Mouse (Mus musculus) embryonic facial prominence, embryonic 13.5 days (tissue): ENCODE results near the gene Tlr12. TPM values are rescaled to one million over a fixed set of nuclear protein-coding genes. Genes with fewer than 3 reads are reported as not detected.

Experiments
- ATAC-seq: fragments of 200-750 bp; cut with Nextera tagmentation; 2 replicates; pipeline ENCODE4 v1.8.0; 2017; ENCODE audit warnings: low read depth; ENCODE audit not compliant: insufficient number of reproducible peaks, insufficient read depth, low FRiP score, low TSS enrichment
- H3K27ac ChIP-seq: fragments of 300-500 bp; sonication (generic); 2 replicates; pipeline ENCODE4 v1.5.1; 2015; ENCODE audit warnings: moderate library complexity, mild to moderate bottlenecking, inconsistent platforms
- H3K27me3 ChIP-seq: fragments of 300-500 bp; sonication (generic); 2 replicates; pipeline ENCODE4 v1.6.1; 2015; ENCODE audit warnings: mild to moderate bottlenecking, inconsistent platforms
- H3K36me3 ChIP-seq: fragments of 300-500 bp; sonication (generic); 2 replicates; pipeline ENCODE4 v1.6.1; 2015; ENCODE audit warnings: mild to moderate bottlenecking, inconsistent platforms
- H3K4me1 ChIP-seq: fragments of 300-500 bp; sonication (generic); 2 replicates; pipeline ENCODE4 v1.6.1; 2015; ENCODE audit warnings: inconsistent platforms
- H3K4me2 ChIP-seq: fragments of 300-500 bp; sonication (generic); 2 replicates; pipeline ENCODE4 v1.6.1; 2015; ENCODE audit warnings: moderate library complexity, mild to moderate bottlenecking, inconsistent platforms
- H3K4me3 ChIP-seq: fragments of 300-500 bp; sonication (generic); 2 replicates; pipeline ENCODE4 v1.5.1; 2015; ENCODE audit warnings: mild to moderate bottlenecking, inconsistent platforms
- H3K9ac ChIP-seq: fragments of 300-500 bp; sonication (generic); 2 replicates; pipeline ENCODE4 v1.6.1; 2015; ENCODE audit warnings: mild to moderate bottlenecking, inconsistent platforms
- H3K9me3 ChIP-seq: fragments of 300-500 bp; sonication (generic); 2 replicates; pipeline ENCODE4 v1.6.1; 2016; ENCODE audit warnings: inconsistent platforms
- WGBS: fragments of 180-500 bp; shearing (Covaris S2); methylation state at CpG from one replicate; pipeline ENCODE4 v1.1.7; 2015; ENCODE audit warnings: mixed read lengths; 5-methylcytosine and 5-hydroxymethylcytosine counted together
- polyA plus RNA-seq: library from polyadenylated mRNA; unstranded; fragments of >200 nt; fragmentation: Nextera tagmentation; extraction: Ambion mirVana; gene quantifications from 2 replicates; pipeline ENCODE4 v1.2.1, GENCODE M21; 2015

Gene Tlr12
- polyA plus RNA-seq, 1 experiment from 2014 or later = 1.5 TPM

DNA sequence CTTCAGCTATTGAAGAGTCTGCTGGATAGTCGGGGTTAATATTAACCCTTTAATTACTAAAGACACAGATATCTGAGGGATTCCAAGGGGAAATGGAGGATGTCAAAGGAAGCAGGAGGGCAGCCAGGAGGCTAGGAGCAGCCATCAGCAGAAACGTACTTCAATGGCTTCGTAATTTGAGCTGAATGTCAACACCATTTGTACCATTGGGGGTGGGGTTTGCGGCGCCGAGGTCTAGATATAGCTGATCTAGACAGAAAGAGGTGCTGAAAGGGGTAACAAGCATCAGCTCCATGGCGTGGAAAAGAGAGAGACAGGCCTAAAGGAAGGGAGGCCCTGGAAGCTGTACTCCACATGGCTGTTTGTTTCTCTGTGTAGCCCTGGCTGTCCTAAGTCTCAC is 28.3 kb upstream of the Tlr12 start:
- no peak for ATAC-seq
- no peaks in the 10 kb centered on the region for H3K9me3 ChIP-seq
- no peak overlapping the region for H3K4me2 ChIP-seq
- H3K4me1 ChIP-seq = peaks cover 37% of the 10 kb centered on the region
- H3K4me3 ChIP-seq = no peak overlapping the region
- H3K36me3 ChIP-seq = no peaks in the 10 kb centered on the region
- H3K9ac ChIP-seq = no peak overlapping the region
- H3K27ac ChIP-seq = no peak overlapping the region
- 25% methylated on average over 7 of the region's 7 CpGs for WGBS
- H3K27me3 ChIP-seq = no peaks in the 10 kb centered on the region

DNA sequence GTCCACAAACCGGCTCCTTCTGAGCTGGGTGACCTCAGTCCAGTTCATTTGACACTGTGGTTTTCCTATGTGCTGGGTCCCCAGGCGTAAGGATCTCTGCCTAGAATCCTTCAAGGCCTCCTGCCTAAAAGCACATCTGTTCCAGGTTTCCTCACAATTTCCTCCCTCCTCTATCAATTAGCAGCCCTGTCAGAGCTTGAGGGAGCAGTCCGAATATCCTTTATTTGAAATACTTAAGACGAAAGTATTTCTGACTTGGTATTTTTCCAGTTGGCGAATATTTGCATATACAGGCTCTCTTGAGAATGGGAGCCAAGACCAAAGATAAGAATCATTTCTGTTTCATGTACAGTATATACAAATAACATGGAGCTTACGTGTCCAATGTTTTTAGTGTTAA is 27.5 kb upstream of the Tlr12 start:
- Histone ChIP-seq H3K4me2 (no peak overlapping the region), H3K4me1 (peaks cover 37% of the 10 kb centered on the region), H3K9me3 (no peaks in the 10 kb centered on the region), H3K27ac (no peak overlapping the region), H3K4me3 (no peak overlapping the region), H3K27me3 (no peaks in the 10 kb centered on the region), H3K9ac (no peak overlapping the region), H3K36me3 (no peaks in the 10 kb centered on the region)
- no peak for ATAC-seq
- 35% methylated on average over 6 of the region's 6 CpGs for WGBS

DNA sequence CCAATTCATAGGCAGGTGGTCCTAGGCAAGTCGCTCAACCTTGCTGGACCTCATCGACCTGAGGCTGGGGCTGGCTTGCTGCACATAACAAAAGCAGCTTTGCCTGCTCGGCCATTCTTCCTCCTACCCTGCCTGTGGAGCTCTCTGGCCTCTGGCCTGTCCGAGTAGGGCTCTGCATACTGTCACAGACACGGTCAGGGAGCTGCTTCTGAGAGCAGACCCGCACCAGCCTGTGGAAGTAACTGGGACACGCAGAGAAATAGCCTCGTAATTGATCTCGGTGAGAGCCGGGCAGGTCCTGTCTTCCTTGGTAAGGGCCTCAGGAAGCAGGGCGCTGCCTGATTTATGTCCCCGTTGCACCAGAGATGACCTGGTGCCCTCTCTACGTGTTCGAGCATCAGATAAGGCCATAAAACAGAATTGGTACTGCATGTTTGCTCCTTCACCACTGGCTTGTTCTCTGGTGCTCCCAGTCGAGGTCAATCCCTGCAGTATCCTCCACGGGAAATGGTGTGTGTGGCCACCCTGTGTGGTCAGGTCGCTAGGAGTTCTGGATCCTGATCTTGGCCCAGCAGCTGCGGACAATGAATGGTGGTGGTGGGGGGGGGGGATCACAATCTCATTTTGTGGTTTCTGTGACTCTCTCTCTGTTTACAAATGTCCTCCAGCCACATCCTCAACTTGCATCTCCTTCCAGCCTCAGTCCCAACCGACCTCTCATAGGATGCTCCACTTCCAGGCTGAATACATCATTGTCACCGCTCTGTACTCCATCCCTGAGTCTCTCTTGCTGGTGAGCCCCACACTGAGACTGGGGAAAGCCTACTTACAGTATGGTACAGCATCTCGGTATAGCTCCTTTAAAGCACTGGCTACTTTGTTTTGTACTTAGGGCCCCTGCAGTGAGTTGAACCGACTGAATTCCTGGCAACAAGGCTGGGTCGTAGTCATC is 23.6 kb upstream of the Tlr12 start:
- H3K9me3 ChIP-seq = no peaks in the 10 kb centered on the region
- no peak for ATAC-seq
- peaks cover 32% of the 10 kb centered on the region for H3K4me1 ChIP-seq
- WGBS = 52% methylated on average over 23 of the region's 23 CpGs
- H3K27me3 ChIP-seq = no peaks in the 10 kb centered on the region
- no peak overlapping the region for H3K9ac ChIP-seq
- no peaks in the 10 kb centered on the region for H3K36me3 ChIP-seq
- H3K4me3 ChIP-seq = no peak overlapping the region
- no peak overlapping the region for H3K27ac ChIP-seq
- no peak overlapping the region for H3K4me2 ChIP-seq

DNA sequence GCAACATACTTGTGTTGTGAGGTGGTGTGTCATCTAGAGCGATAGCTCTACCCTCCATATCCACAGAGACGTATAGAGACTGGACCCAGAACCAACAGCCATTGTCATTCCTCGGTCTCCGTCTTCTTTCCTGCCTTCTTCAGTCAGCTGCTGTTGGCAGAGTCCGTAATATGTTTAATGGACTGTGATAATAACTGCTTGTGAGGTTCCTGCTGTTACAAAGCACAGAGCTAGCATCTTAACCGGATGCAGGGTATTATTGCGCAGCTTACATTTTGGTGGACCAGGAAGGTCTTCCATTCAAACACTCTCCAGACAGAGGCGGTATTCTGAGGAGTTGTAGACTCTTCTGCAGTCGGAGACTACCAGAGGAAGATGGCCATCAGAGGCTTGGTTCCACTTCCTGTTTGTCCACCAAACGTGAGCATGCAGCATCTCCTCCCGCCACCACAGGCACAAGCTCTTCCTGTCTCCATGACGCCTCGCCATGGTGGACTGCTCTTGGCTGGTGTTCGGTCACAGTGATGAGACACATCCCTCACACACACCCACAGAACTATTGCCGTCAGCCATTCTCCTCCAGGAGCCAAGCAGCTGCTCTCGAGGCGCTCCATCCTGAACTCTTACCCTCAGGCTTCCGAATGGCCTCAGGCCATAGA is 20.0 kb upstream of the Tlr12 start:
- peaks cover 28% of the 10 kb centered on the region for H3K4me1 ChIP-seq
- no peak for ATAC-seq
- WGBS = 83% methylated on average over 18 of the region's 18 CpGs
- H3K27me3 ChIP-seq = no peaks in the 10 kb centered on the region
- H3K9ac ChIP-seq = no peak overlapping the region
- no peaks in the 10 kb centered on the region for H3K36me3 ChIP-seq
- H3K4me3 ChIP-seq = no peak overlapping the region
- H3K27ac ChIP-seq = no peak overlapping the region
- H3K4me2 ChIP-seq = no peak overlapping the region
- no peaks in the 10 kb centered on the region for H3K9me3 ChIP-seq

DNA sequence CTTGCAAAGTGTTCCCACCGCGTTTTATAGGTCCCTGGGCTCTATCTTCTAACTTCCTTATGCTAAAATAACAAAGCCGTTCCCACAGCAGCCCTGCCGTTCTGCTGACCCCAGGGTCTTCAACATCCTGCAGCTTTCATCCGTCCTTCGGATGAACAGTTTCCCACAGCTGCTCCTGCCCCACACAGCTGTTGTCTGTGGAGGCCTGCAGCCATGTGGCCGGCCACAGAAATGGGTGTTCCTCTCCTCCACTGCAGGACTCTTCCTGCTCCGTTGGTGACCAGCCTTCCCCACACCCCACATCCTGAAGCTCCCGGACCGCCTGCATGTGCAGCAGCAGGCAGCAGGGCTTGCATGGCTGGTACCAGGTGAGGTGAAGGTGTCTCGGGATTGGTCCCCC is 18.8 kb upstream of the Tlr12 start:
- no peak overlapping the region for H3K27ac ChIP-seq
- no peak overlapping the region for H3K9ac ChIP-seq
- ATAC-seq = no peak
- H3K4me3 ChIP-seq = no peak overlapping the region
- peaks cover 28% of the 10 kb centered on the region for H3K4me1 ChIP-seq
- H3K36me3 ChIP-seq = no peaks in the 10 kb centered on the region
- 44% methylated on average over 11 of the region's 11 CpGs for WGBS
- H3K9me3 ChIP-seq = no peaks in the 10 kb centered on the region
- no peaks in the 10 kb centered on the region for H3K27me3 ChIP-seq
- H3K4me2 ChIP-seq = no peak overlapping the region

DNA sequence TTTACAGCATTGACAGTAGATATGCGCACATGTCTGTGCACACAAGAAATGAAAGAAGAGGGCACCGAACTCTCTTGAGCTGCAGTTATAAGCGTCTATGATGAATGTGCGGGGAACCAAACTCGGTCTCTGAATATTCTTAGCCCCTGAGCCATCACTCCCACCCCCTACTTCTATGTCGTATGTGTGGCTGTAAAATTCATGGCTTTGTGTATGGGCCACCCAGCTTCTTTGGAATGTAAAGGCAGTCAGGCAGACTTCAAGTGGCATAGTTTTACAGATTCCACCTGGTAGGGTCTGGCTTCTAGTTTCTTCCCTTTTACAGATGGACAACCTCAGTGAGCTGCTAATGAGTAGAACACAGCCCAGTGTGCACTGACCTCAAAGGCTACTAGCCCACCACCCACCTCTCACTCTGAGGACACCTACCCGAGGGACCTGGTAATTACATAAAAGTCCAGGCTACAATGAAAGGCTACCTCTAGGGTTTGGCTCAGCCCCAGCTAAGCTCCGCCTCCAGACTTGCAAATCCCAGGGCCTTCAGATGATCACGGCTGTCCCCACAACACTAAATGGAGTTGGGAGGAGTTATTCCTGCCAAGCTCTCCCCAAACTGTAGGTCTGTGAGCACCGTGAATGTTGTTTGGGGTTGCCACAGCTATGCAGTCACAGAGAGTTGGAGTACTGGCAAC is 17.6 kb upstream of the Tlr12 start:
- no peak overlapping the region for H3K4me2 ChIP-seq
- H3K4me3 ChIP-seq = no peak overlapping the region
- WGBS = 55% methylated on average over 10 of the region's 10 CpGs
- ATAC-seq = no peak
- H3K4me1 ChIP-seq = peaks cover 28% of the 10 kb centered on the region
- H3K27me3 ChIP-seq = no peaks in the 10 kb centered on the region
- no peaks in the 10 kb centered on the region for H3K36me3 ChIP-seq
- H3K9me3 ChIP-seq = no peaks in the 10 kb centered on the region
- no peak overlapping the region for H3K9ac ChIP-seq
- H3K27ac ChIP-seq = no peak overlapping the region

DNA sequence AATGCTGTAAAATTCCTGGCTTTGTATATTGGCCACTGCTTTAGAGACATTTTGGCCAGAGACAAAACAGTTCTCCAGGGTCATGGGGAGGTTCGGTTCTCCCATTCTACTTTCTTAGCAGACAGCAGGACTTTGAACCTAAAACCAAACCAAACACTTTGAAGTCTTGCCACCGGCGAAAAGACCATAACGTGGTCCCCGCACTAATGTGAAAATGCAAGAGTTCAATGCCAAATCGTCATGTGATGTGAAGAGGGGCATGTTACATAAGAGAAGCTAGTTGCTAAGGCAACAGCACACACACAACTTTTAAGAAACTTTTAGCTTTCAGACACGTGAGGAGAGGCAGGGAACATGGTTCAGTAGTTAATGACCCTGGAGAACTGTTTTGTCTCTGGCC is 17.0 kb upstream of the Tlr12 start:
- H3K4me1 ChIP-seq = peaks cover 28% of the 10 kb centered on the region
- H3K27me3 ChIP-seq = no peaks in the 10 kb centered on the region
- no peak for ATAC-seq
- no peak overlapping the region for H3K9ac ChIP-seq
- no peak overlapping the region for H3K4me2 ChIP-seq
- no peak overlapping the region for H3K4me3 ChIP-seq
- no peaks in the 10 kb centered on the region for H3K9me3 ChIP-seq
- no peak overlapping the region for H3K27ac ChIP-seq
- no peaks in the 10 kb centered on the region for H3K36me3 ChIP-seq
- WGBS = 73% methylated on average over 7 of the region's 7 CpGs

DNA sequence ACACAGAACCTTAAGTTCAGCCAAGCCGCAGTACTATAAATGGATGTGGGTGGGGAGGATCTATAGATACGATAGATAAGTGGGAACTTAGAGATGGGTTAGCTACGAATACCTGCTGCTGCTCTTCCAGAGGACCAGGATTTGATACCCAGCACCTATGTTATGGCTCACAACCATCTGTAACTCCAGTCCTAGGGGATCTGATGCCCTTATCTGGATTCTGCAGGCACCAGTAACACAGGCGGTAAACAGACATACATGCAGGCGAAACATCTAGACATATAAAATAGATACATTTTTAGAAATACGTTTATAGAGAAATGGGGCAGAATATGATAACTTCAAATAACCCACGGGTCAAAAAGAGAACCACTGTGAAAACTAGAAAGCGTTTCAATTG is 2.7 kb upstream of the Tlr12 start:
- no peak overlapping the region for H3K9ac ChIP-seq
- peaks cover 26% of the 10 kb centered on the region for H3K4me1 ChIP-seq
- H3K9me3 ChIP-seq = no peaks in the 10 kb centered on the region
- H3K36me3 ChIP-seq = no peaks in the 10 kb centered on the region
- WGBS = 87% methylated on average over 8 of the region's 8 CpGs
- H3K4me2 ChIP-seq = no peak overlapping the region
- H3K4me3 ChIP-seq = no peak overlapping the region
- H3K27me3 ChIP-seq = peaks cover 12% of the 10 kb centered on the region
- no peak for ATAC-seq
- no peak overlapping the region for H3K27ac ChIP-seq

DNA sequence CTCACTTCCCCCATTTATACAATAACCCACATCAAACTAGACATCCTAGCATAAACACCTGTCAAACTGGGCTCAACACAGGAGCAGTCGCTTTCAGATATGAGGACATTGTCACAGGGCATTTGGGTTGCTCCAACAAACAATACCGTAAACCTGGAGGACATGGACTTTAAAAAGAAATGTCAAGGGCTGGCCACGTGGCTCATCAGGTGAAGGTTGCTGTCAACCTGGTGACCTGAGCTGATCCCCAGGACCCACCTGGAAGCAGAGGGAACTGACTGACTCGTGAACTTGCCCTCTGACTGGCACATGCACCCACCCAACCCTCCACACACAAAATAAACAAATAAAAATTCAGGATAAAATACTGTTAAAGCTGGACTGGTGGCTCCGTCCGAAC is 2.2 kb upstream of the Tlr12 start:
- H3K4me2 ChIP-seq = no peak overlapping the region
- H3K36me3 ChIP-seq = no peaks in the 10 kb centered on the region
- WGBS = 77% methylated on average over 6 of the region's 6 CpGs

DNA sequence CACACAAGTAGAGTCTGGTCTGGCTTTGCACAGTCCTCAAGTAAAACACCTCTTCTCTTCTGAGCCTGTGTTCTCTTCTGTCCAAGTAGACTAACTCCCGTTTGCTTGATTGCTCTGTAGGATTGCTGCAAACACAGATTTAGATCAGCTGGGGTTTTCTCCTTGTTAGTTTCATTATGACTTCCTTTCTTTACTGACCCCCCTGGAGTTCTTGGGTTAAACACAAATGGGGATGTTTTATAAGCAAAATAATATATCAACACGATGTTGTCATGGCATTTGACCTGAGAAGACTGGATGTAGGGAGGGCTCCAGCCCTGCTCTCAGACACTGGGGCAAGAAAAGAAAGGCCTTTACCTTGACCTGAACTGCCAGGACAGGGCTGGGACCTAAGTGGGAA is 544 bp upstream of the Tlr12 start:
- Histone ChIP-seq H3K4me2 (no peak overlapping the region), H3K27ac (no peak overlapping the region), H3K4me3 (no peak overlapping the region), H3K4me1 (peaks cover 26% of the 10 kb centered on the region), H3K9ac (no peak overlapping the region), H3K27me3 (peaks cover 17% of the 10 kb centered on the region), H3K36me3 (no peaks in the 10 kb centered on the region), H3K9me3 (no peaks in the 10 kb centered on the region)
- WGBS = 20% methylated on average over 2 of the region's 2 CpGs
- no peak for ATAC-seq

More for the DNA sequence above, 2.2 kb upstream of the Tlr12 start:
- ATAC-seq = no peak
- Histone ChIP-seq H3K9me3 (no peaks in the 10 kb centered on the region), H3K27me3 (peaks cover 17% of the 10 kb centered on the region), H3K9ac (no peak overlapping the region), H3K4me3 (no peak overlapping the region), H3K4me1 (peaks cover 26% of the 10 kb centered on the region), H3K27ac (no peak overlapping the region)

DNA sequence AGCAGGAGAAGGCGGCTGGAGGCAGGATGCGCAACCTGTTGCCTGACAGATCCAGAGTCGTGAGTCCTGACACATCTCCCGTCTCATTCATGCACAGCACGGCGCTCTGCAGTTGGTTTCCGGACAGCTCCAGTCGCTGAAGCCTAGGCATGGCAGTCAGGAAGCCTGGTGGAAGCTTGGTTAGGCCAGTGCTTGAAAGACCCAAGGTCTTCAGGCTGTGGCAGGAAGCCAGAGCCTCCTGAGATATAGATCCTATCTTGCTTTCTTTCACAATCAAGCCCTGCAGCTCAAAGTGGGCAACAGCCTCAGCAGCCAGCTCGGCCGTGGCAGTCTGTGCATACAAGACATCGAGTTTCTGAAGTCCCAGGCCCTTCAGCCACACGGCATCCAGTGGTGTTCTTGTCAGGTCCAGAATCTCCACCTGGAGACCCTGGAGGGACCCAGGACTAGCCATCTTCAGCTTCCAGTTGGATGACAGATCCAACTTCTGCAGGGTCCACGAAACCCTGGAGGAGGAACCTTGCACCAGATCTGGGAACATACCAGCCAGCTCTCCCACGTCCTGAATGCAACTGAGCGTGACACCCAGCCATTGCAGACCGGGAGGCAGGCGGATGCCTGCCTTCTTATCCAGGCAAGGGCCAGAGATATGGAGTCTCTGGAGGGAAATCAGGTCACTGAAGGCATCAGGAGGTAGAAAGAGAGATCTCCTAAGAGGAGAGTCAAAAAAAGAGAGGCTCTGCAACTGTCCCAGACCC is 877 bp downstream of the Tlr12 start:
- H3K4me1 ChIP-seq = peaks cover 26% of the 10 kb centered on the region
- no peak overlapping the region for H3K9ac ChIP-seq
- 71% methylated on average over 17 of the region's 17 CpGs for WGBS
- H3K4me2 ChIP-seq = no peak overlapping the region
- no peak for ATAC-seq
- H3K36me3 ChIP-seq = no peaks in the 10 kb centered on the region
- H3K27me3 ChIP-seq = peaks cover 17% of the 10 kb centered on the region
- no peak overlapping the region for H3K4me3 ChIP-seq
- no peak overlapping the region for H3K27ac ChIP-seq
- H3K9me3 ChIP-seq = no peaks in the 10 kb centered on the region
